Mouse (Mus musculus): ENCODE measurements at regions not wholly inside any gene's neighbourhood (a gene's known extent, or its start where the extent isn't known, plus 50 kb on each side); places are given as distances from the start of the nearest gene placed in this dataset.
A peak's percentile ranks its signal among the peaks of the same experiment; 100 is the strongest.

- no peak for TF ChIP-seq GATA1 (IDR thresholded peaks at IDR 0.05; ENCODE audit: low read length)
Observed at GRCm38 (mm10) chr19:35034408-35034807, 112.2 kb downstream of the Kif20b start.

- no peak for TF ChIP-seq GATA1 (IDR thresholded peaks at IDR 0.05; ENCODE audit: low read length)
Observed at GRCm38 (mm10) chr19:35045576-35045975, 123.4 kb downstream of the Kif20b start.

GRCm38 (mm10) chr19:35066352-35066935 is 144.3 kb downstream of the Kif20b start:
- TF ChIP-seq GATA1 (IDR thresholded peaks at IDR 0.05; ENCODE audit: low read length) = no peak

GRCm38 (mm10) chr19:35081126-35081525 is 159.0 kb downstream of the Kif20b start:
- no peak for TF ChIP-seq GATA1 (IDR thresholded peaks at IDR 0.05; ENCODE audit: low read length)

GRCm38 (mm10) chr19:35101244-35101643 is 179.1 kb downstream of the Kif20b start:
- TF ChIP-seq GATA1 (IDR thresholded peaks at IDR 0.05; ENCODE audit: low read length) = no peak

- TF ChIP-seq GATA1 (IDR thresholded peaks at IDR 0.05; ENCODE audit: low read length) = no peak
Observed at GRCm38 (mm10) chr19:35114313-35114712, 192.2 kb downstream of the Kif20b start.

GRCm38 (mm10) chr19:35125278-35125677 is 203.1 kb downstream of the Kif20b start:
- no peak for TF ChIP-seq GATA1 (IDR thresholded peaks at IDR 0.05; ENCODE audit: low read length)

GRCm38 (mm10) chr19:35126594-35127051 is 204.5 kb downstream of the Kif20b start:
- TF ChIP-seq GATA1 (IDR thresholded peaks at IDR 0.05; ENCODE audit: low read length) = no peak

- TF ChIP-seq GATA1 (IDR thresholded peaks at IDR 0.05; ENCODE audit: low read length) = no peak
Observed at GRCm38 (mm10) chr19:35128104-35128503, 205.9 kb downstream of the Kif20b start.

- TF ChIP-seq GATA1 (IDR thresholded peaks at IDR 0.05; ENCODE audit: low read length) = no peak
Observed at GRCm38 (mm10) chr19:35143131-35143530, 221.0 kb downstream of the Kif20b start.

- no peak for TF ChIP-seq GATA1 (IDR thresholded peaks at IDR 0.05; ENCODE audit: low read length)
Observed at GRCm38 (mm10) chr19:35143781-35144180, 221.6 kb downstream of the Kif20b start.

- TF ChIP-seq GATA1 (IDR thresholded peaks at IDR 0.05; ENCODE audit: low read length) = no peak
Observed at GRCm38 (mm10) chr19:35150780-35151725, 228.9 kb downstream of the Kif20b start.

- TF ChIP-seq GATA1 (IDR thresholded peaks at IDR 0.05; ENCODE audit: low read length) = no peak
Observed at GRCm38 (mm10) chr19:35151841-35152240, 229.7 kb downstream of the Kif20b start.

GRCm38 (mm10) chr19:35157849-35158248 is 235.7 kb downstream of the Kif20b start:
- no peak for TF ChIP-seq GATA1 (IDR thresholded peaks at IDR 0.05; ENCODE audit: low read length)

GRCm38 (mm10) chr19:35164727-35165126 is 242.6 kb downstream of the Kif20b start:
- TF ChIP-seq GATA1 (IDR thresholded peaks at IDR 0.05; ENCODE audit: low read length) = peak; percentile 90

GRCm38 (mm10) chr19:35170554-35170953 is 248.4 kb downstream of the Kif20b start:
- peak; percentile 92 for TF ChIP-seq GATA1 (IDR thresholded peaks at IDR 0.05; ENCODE audit: low read length)

GRCm38 (mm10) chr19:35180102-35180501 is 257.9 kb downstream of the Kif20b start:
- no peak for TF ChIP-seq GATA1 (IDR thresholded peaks at IDR 0.05; ENCODE audit: low read length)

All from G1E-ER4 (cell line).